Mouse (Mus musculus) forebrain, embryonic 13.5 days (tissue): ENCODE measurements around the gene Fcrla. TPM values are rescaled to one million over a fixed set of nuclear protein-coding genes. Genes with fewer than 3 reads are reported as not detected.

Source experiments
- ATAC-seq: fragments of 200-750 bp; cut with Nextera tagmentation; 2 replicates; pipeline ENCODE4 v1.8.0; 2017
- H3K27ac ChIP-seq: fragments of 300-500 bp; sonication (generic); 2 replicates; pipeline ENCODE4 v1.5.1; 2015; ENCODE audit warnings: inconsistent platforms, mild to moderate bottlenecking, moderate library complexity
- H3K27me3 ChIP-seq: fragments of 300-500 bp; sonication (generic); 2 replicates; pipeline ENCODE4 v1.6.1; 2015; ENCODE audit warnings: mild to moderate bottlenecking, inconsistent platforms
- H3K36me3 ChIP-seq: fragments of 300-500 bp; sonication (generic); 2 replicates; pipeline ENCODE4 v1.6.1; 2015; ENCODE audit warnings: mild to moderate bottlenecking, inconsistent platforms; ENCODE audit not compliant: poor library complexity, severe bottlenecking
- H3K4me1 ChIP-seq: fragments of 300-500 bp; sonication (generic); 2 replicates; pipeline ENCODE4 v1.6.1; 2015; ENCODE audit warnings: inconsistent platforms
- H3K4me2 ChIP-seq: fragments of 300-500 bp; sonication (generic); 2 replicates; pipeline ENCODE4 v1.6.1; 2015; ENCODE audit warnings: inconsistent platforms, mild to moderate bottlenecking, moderate library complexity
- H3K4me3 ChIP-seq: fragments of 300-500 bp; sonication (generic); 2 replicates; pipeline ENCODE4 v1.5.1; 2015; ENCODE audit warnings: mild to moderate bottlenecking, inconsistent platforms
- H3K9ac ChIP-seq: fragments of 300-500 bp; sonication (generic); 2 replicates; pipeline ENCODE4 v1.6.1; 2015; ENCODE audit warnings: mild to moderate bottlenecking, inconsistent platforms
- H3K9me3 ChIP-seq: fragments of 300-500 bp; sonication (generic); replicated peaks from 2 replicates; pipeline ENCODE4 v1.6.1; 2016; ENCODE audit warnings: inconsistent platforms
- WGBS: fragments of 180-500 bp; shearing (Covaris S2); methylation state at CpG from one replicate; pipeline ENCODE4 v1.1.7; 2015; 5-methylcytosine and 5-hydroxymethylcytosine counted together
- polyA plus RNA-seq: library from polyadenylated mRNA; unstranded; fragments of >200 nt; fragmentation: Nextera tagmentation; extraction: Ambion mirVana; gene quantifications from 2 replicates; pipeline ENCODE4 v1.2.1, GENCODE M21; 2015

Fcrla gene
- polyA plus RNA-seq, 1 experiment from 2014 or later, result not detected

- Histone ChIP-seq H3K9me3 (no peaks in the 10 kb centered on the region), H3K27ac (no peak overlapping the region), H3K36me3 (peaks cover 22% of the 10 kb centered on the region), H3K4me3 (no peak overlapping the region), H3K27me3 (no peaks in the 10 kb centered on the region), H3K4me2 (no peak overlapping the region), H3K4me1 (peaks cover 14% of the 10 kb centered on the region), H3K9ac (no peak overlapping the region)
- WGBS, result 89% methylated on average over 5 of the region's 5 CpGs
- no peak for ATAC-seq
Observed at GRCm38 (mm10) chr1:170882915-170883485, 44.4 kb downstream of the Fcrla start.

- 97% methylated on average over 5 of the region's 5 CpGs for WGBS
- Histone ChIP-seq H3K4me3 (no peak overlapping the region), H3K9ac (no peak overlapping the region), H3K9me3 (no peaks in the 10 kb centered on the region), H3K36me3 (peaks cover 50% of the 10 kb centered on the region), H3K27ac (no peak overlapping the region), H3K4me2 (no peak overlapping the region), H3K4me1 (no peaks in the 10 kb centered on the region), H3K27me3 (no peaks in the 10 kb centered on the region)
- no peak for ATAC-seq
Observed at GRCm38 (mm10) chr1:170876906-170877305, 50.5 kb downstream of the Fcrla start.

- ATAC-seq, result no peak
- WGBS, result 88% methylated on average over 3 of the region's 3 CpGs
- Histone ChIP-seq H3K27ac (no peak overlapping the region), H3K9ac (no peak overlapping the region; the same call in 1 of the 2 replicates), H3K4me1 (no peaks in the 10 kb centered on the region), H3K27me3 (no peaks in the 10 kb centered on the region), H3K4me2 (no peak overlapping the region), H3K9me3 (no peaks in the 10 kb centered on the region), H3K36me3 (peaks cover 51% of the 10 kb centered on the region), H3K4me3 (no peak overlapping the region)
Observed at GRCm38 (mm10) chr1:170875676-170876075, 51.7 kb downstream of the Fcrla start.

- peaks cover 30% of the 10 kb centered on the region for H3K36me3 ChIP-seq
- H3K9ac ChIP-seq, result no peak overlapping the region
- H3K27me3 ChIP-seq, result no peaks in the 10 kb centered on the region
- H3K4me2 ChIP-seq, result no peak overlapping the region
- ATAC-seq, result no peak
- peaks cover 8% of the 10 kb centered on the region for H3K4me1 ChIP-seq
- WGBS, result 96% methylated on average over 2 of the region's 2 CpGs
- H3K9me3 ChIP-seq, result no peaks in the 10 kb centered on the region
- H3K4me3 ChIP-seq, result no peak overlapping the region
- H3K27ac ChIP-seq, result no peak overlapping the region
Observed at GRCm38 (mm10) chr1:170871961-170872360, 55.4 kb downstream of the Fcrla start.

GRCm38 (mm10) chr1:170871402-170871801 lies 56.0 kb downstream of the Fcrla start:
- Histone ChIP-seq H3K9me3 (no peaks in the 10 kb centered on the region), H3K27me3 (no peaks in the 10 kb centered on the region), H3K4me2 (no peak overlapping the region), H3K36me3 (peaks cover 27% of the 10 kb centered on the region), H3K27ac (no peak overlapping the region), H3K4me1 (peaks cover 13% of the 10 kb centered on the region), H3K9ac (no peak overlapping the region), H3K4me3 (no peak overlapping the region)
- WGBS, result 86% methylated on average over 6 of the region's 6 CpGs
- ATAC-seq, result no peak

- H3K4me2 ChIP-seq, result peak overlapping the region; percentile 89
- peak overlapping the region; percentile 71 for H3K9ac ChIP-seq
- WGBS, result 21% methylated on average over 14 of the region's 14 CpGs
- H3K4me1 ChIP-seq, result peaks cover 16% of the 10 kb centered on the region
- peak overlapping the region; percentile 89 for H3K4me3 ChIP-seq
- no peaks in the 10 kb centered on the region for H3K27me3 ChIP-seq
- H3K9me3 ChIP-seq, result no peaks in the 10 kb centered on the region
- no peak overlapping the region for H3K27ac ChIP-seq
- peak; percentile 19; the same call in 1 of the 2 replicates for ATAC-seq
- peaks cover 10% of the 10 kb centered on the region for H3K36me3 ChIP-seq
Observed at GRCm38 (mm10) chr1:170868905-170869283, 58.5 kb downstream of the Fcrla start.

GRCm38 (mm10) chr1:170868107-170868904 lies 59.1 kb downstream of the Fcrla start:
- peak overlapping the region; percentile 89 for H3K4me2 ChIP-seq
- under 1% methylated on average over 33 of the region's 33 CpGs for WGBS
- peak; percentile 87 for ATAC-seq
- peaks cover 16% of the 10 kb centered on the region for H3K4me1 ChIP-seq
- peak overlapping the region; percentile 86 for H3K9ac ChIP-seq
- no peak overlapping the region for H3K27ac ChIP-seq
- peak overlapping the region; percentile 89 for H3K4me3 ChIP-seq
- H3K9me3 ChIP-seq, result no peaks in the 10 kb centered on the region
- H3K27me3 ChIP-seq, result no peaks in the 10 kb centered on the region
- H3K36me3 ChIP-seq, result peaks cover 9% of the 10 kb centered on the region; the same call in 1 of the 2 replicates

GRCm38 (mm10) chr1:170867691-170868105 lies 59.7 kb downstream of the Fcrla start, which contains the start of gene Atf6:
Gene Atf6, minus strand, starts transcription at chr1:170867771.
- Histone ChIP-seq H3K9ac (peak within 1 kb of the TSS; percentile 86), H3K36me3 (peaks cover 9% of the 10 kb centered on the region; the same call in 1 of the 2 replicates), H3K27me3 (no peaks in the 10 kb centered on the region), H3K4me2 (peak within 1 kb of the TSS; percentile 89), H3K4me1 (peaks cover 16% of the 10 kb centered on the region), H3K9me3 (no peaks in the 10 kb centered on the region), H3K27ac (peak within 1 kb of the TSS; percentile 40; the same call in 1 of the 2 replicates), H3K4me3 (peak within 1 kb of the TSS; percentile 89)
- peak; percentile 83 for ATAC-seq
- WGBS, result under 1% methylated on average over 25 of the region's 25 CpGs

Other genes starting within 250 kb of the Fcrla start
- gene Atf6, start 59.8 kb downstream of the Fcrla start, polyA plus RNA-seq, result 6.6 and 8.2 TPM in 2 replicates
- 0.34 TPM in 1 of 2 replicates, not detected in the other for gene Gm26620, start 42.5 kb downstream of the Fcrla start, polyA plus RNA-seq
- 28.9 and 30.0 TPM in 2 replicates for gene Dusp12, start 42.0 kb downstream of the Fcrla start, polyA plus RNA-seq
- 0.14 TPM in 1 of 2 replicates, not detected in the other for gene Fcrlb, start 14.6 kb downstream of the Fcrla start, polyA plus RNA-seq
- gene Fcgr2b, start 49.0 kb upstream of the Fcrla start, polyA plus RNA-seq, result 0.12 and 0.26 TPM in 2 replicates
- 0.33 TPM in 1 of 2 replicates, not detected in the other for gene Fcgr4, start 91.3 kb upstream of the Fcrla start, polyA plus RNA-seq
- 3.5 and 3.8 TPM in 2 replicates for gene Fcgr3, start 137.4 kb upstream of the Fcrla start, polyA plus RNA-seq
- 6.6 and 7.8 TPM in 2 replicates for gene Cfap126, start 186.3 kb upstream of the Fcrla start, polyA plus RNA-seq
- 223 and 229 TPM in 2 replicates for gene Sdhc, start 223.0 kb upstream of the Fcrla start, polyA plus RNA-seq
- 0.22 TPM in 1 of 2 replicates, not detected in the other for gene Mpz, start 223.1 kb upstream of the Fcrla start, polyA plus RNA-seq